Mouse (Mus musculus) kidney, adult 18-20 months (tissue): Measurements from ENCODE around the gene Loxl3.

Source experiments
- DNase-seq: peaks from one replicate; pipeline ENCODE4 v3.0.0; 2021

Loxl3 gene

GRCm38 (mm10) chr6:83033249-83034185 is at the start of gene Loxl3, which contains the start of gene Dok1:
Gene Loxl3 (plus strand): TSS chr6:83034173.
Gene Dok1 (minus strand): TSS chr6:83033471.
- DNase-seq, result peak; percentile 74

GRCm38 (mm10) chr6:82987411-82987971 is 46.5 kb upstream of the Loxl3 start:
- DNase-seq, result no peak

- DNase-seq, result no peak
These were observed 40.3 kb upstream of the Loxl3 start for GRCm38 (mm10) chr6:82993696-82994095.

GRCm38 (mm10) chr6:82994372-82994771 is 39.6 kb upstream of the Loxl3 start:
- DNase-seq, result no peak

- DNase-seq, result peak; percentile 91
These were observed 37.1 kb upstream of the Loxl3 start for GRCm38 (mm10) chr6:82996740-82997315.

- DNase-seq, result peak; percentile 40
These were observed 36.4 kb upstream of the Loxl3 start for GRCm38 (mm10) chr6:82997511-82998102.

- no peak for DNase-seq
These were observed 35.6 kb upstream of the Loxl3 start for GRCm38 (mm10) chr6:82998326-82998725.

- no peak for DNase-seq
These were observed 34.0 kb upstream of the Loxl3 start for GRCm38 (mm10) chr6:82999986-83000385.

- no peak for DNase-seq
These were observed 30.9 kb upstream of the Loxl3 start for GRCm38 (mm10) chr6:83003082-83003481.

- DNase-seq, result no peak
These were observed 30.1 kb upstream of the Loxl3 start for GRCm38 (mm10) chr6:83003850-83004249.

GRCm38 (mm10) chr6:83004309-83004708 is 29.7 kb upstream of the Loxl3 start:
- DNase-seq, result no peak

GRCm38 (mm10) chr6:83004872-83005271 is 29.1 kb upstream of the Loxl3 start:
- DNase-seq, result no peak

GRCm38 (mm10) chr6:83005444-83006011 is 28.4 kb upstream of the Loxl3 start:
- DNase-seq, result no peak

GRCm38 (mm10) chr6:83006114-83006513 is 27.9 kb upstream of the Loxl3 start:
- DNase-seq, result no peak

GRCm38 (mm10) chr6:83008659-83009058 is 25.3 kb upstream of the Loxl3 start:
- no peak for DNase-seq

GRCm38 (mm10) chr6:83010010-83010409 is 24.0 kb upstream of the Loxl3 start:
- no peak for DNase-seq

GRCm38 (mm10) chr6:83011255-83011654 is 22.7 kb upstream of the Loxl3 start:
- DNase-seq, result no peak

- DNase-seq, result no peak
These were observed 22.2 kb upstream of the Loxl3 start for GRCm38 (mm10) chr6:83011756-83012155.

- DNase-seq, result no peak
These were observed 20.5 kb upstream of the Loxl3 start for GRCm38 (mm10) chr6:83013444-83013843.

GRCm38 (mm10) chr6:83014482-83015466 is 19.2 kb upstream of the Loxl3 start:
- DNase-seq, result no peak

- DNase-seq, result no peak
These were observed 18.2 kb upstream of the Loxl3 start for GRCm38 (mm10) chr6:83015749-83016148.

GRCm38 (mm10) chr6:83017190-83017589 is 16.8 kb upstream of the Loxl3 start:
- DNase-seq, result no peak
